Mouse (Mus musculus) olfactory bulb, adult 2 months (tissue): Measurements from ENCODE around the gene Rps19.

Source experiments
- CTCF ChIP-seq: fragments of 200-500 bp; IDR thresholded peaks from 2 replicates; pipeline ENCODE4 v1.5.1; 2012; ENCODE audit warnings: low read depth, mild to moderate bottlenecking, low read length, moderate library complexity; ENCODE audit not compliant: insufficient read depth
- POLR2A ChIP-seq: fragments of 200-500 bp; IDR thresholded peaks from 2 replicates; pipeline ENCODE4 v1.6.1; 2012; ENCODE audit warnings: mild to moderate bottlenecking, low read depth, low read length, moderate library complexity; ENCODE audit not compliant: insufficient read depth

DNA sequence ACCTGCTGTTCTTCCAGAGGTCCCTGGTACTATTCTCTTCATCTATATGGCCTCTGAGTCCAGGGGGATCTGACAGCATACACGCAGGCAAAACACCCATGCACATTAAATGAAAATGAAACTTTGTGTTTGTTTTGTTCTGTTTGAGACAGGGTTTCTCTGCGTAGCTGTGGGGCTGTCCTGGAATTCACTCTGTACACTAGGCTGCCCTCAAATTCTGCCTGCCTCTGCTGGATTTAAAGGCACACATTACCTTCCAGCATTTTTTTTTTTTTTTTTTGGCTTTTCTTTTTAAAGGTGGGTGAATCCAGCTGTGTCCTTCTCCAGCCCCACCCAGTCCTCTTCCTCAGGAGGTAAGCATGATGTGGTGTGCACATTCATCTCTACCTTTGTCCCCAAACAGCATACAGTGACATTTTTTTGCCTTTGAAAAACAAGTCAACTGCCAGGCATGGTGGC is 8.0 kb downstream of the Rps19 start:
- TF ChIP-seq POLR2A (no peak), CTCF (no peak)
